Mouse (Mus musculus) liver, embryonic 13.5 days (tissue): ENCODE results near the gene Fbxw9. TPM values are rescaled to one million over a fixed set of nuclear protein-coding genes. Genes with fewer than 3 reads are reported as not detected.
"Not testable (repeated sequence)": the region's sequence is repeated elsewhere in the genome, so short reads cannot be mapped to it uniquely, and the experiment has no call there.

Source experiments
- ATAC-seq: fragments of 200-750 bp; cut with Nextera tagmentation; 2 replicates; pipeline ENCODE4 v1.8.0; 2017; ENCODE audit warnings: low read depth, mild to moderate bottlenecking, moderate number of reproducible peaks, moderate library complexity
- DNase-seq: peaks from one replicate; pipeline ENCODE4 v3.0.0; 2022
- H3K27ac ChIP-seq: fragments of 300-500 bp; sonication (generic); 2 replicates; pipeline ENCODE4 v1.5.1; 2015; ENCODE audit warnings: moderate library complexity, mild to moderate bottlenecking, inconsistent platforms
- H3K27me3 ChIP-seq: fragments of 300-500 bp; sonication (generic); 2 replicates; pipeline ENCODE4 v1.6.1; 2015; ENCODE audit warnings: mild to moderate bottlenecking, inconsistent platforms
- H3K36me3 ChIP-seq: fragments of 300-500 bp; sonication (generic); 2 replicates; pipeline ENCODE4 v1.6.1; 2015; ENCODE audit warnings: mild to moderate bottlenecking, inconsistent platforms
- H3K4me1 ChIP-seq: fragments of 300-500 bp; sonication (generic); replicated peaks from 2 replicates; pipeline ENCODE4 v1.6.1; 2015; ENCODE audit warnings: inconsistent platforms
- H3K4me2 ChIP-seq: fragments of 300-500 bp; sonication (generic); 2 replicates; pipeline ENCODE4 v1.6.1; 2015; ENCODE audit warnings: inconsistent platforms, mild to moderate bottlenecking, moderate library complexity
- H3K4me3 ChIP-seq: fragments of 300-500 bp; sonication (generic); replicated peaks from 2 replicates; pipeline ENCODE4 v1.5.1; 2015; ENCODE audit warnings: mild to moderate bottlenecking, inconsistent platforms
- H3K9ac ChIP-seq: fragments of 300-500 bp; sonication (generic); 2 replicates; pipeline ENCODE4 v1.6.1; 2015; ENCODE audit warnings: mild to moderate bottlenecking, inconsistent platforms
- H3K9me3 ChIP-seq: fragments of 300-500 bp; sonication (generic); replicated peaks from 2 replicates; pipeline ENCODE4 v1.6.1; 2016; ENCODE audit warnings: inconsistent platforms
- WGBS: fragments of 180-500 bp; shearing (Covaris S2); methylation state at CpG from one replicate; pipeline ENCODE4 v1.1.7; 2015; ENCODE audit not compliant: insufficient replicate concordance; 5-methylcytosine and 5-hydroxymethylcytosine counted together
- polyA plus RNA-seq: library from polyadenylated mRNA; unstranded; fragments of >200 nt; fragmentation: Nextera tagmentation; extraction: Ambion mirVana; gene quantifications from 2 replicates; pipeline ENCODE4 v1.2.1, GENCODE M21; 2015

Fbxw9 gene
- polyA plus RNA-seq, 1 experiment from 2014 or later: 9.0 TPM

GRCm38 (mm10) chr8:85073041-85073612 is 13.3 kb downstream of the Fbxw9 start:
- Histone ChIP-seq H3K9me3 (no peaks in the 10 kb centered on the region), H3K27ac (0 out of 2 replicates have a peak overlapping the region, but pooled peaks have one; percentile 15), H3K9ac (peak overlapping the region; percentile 93; the same call in 1 of the 2 replicates), H3K4me2 (peak overlapping the region; percentile 77), H3K4me3 (peak overlapping the region; percentile 91), H3K27me3 (no peaks in the 10 kb centered on the region), H3K4me1 (peaks cover 72% of the 10 kb centered on the region), H3K36me3 (peaks cover 47% of the 10 kb centered on the region)
- DNase-seq (no peak), ATAC-seq (no peak)
- 85% methylated on average over 15 of the region's 15 CpGs for WGBS

GRCm38 (mm10) chr8:85074167-85074566 is 14.3 kb downstream of the Fbxw9 start:
- Histone ChIP-seq H3K27me3 (no peaks in the 10 kb centered on the region), H3K9me3 (no peaks in the 10 kb centered on the region), H3K4me3 (no peak overlapping the region), H3K36me3 (peaks cover 57% of the 10 kb centered on the region), H3K4me2 (no peak overlapping the region), H3K9ac (0 out of 2 replicates have a peak overlapping the region, but pooled peaks have one; percentile 53), H3K4me1 (peaks cover 72% of the 10 kb centered on the region), H3K27ac (no peak overlapping the region)
- ATAC-seq (no peak), DNase-seq (no peak)
- WGBS: 87% methylated on average over 10 of the region's 10 CpGs

- H3K9ac ChIP-seq: 0 out of 2 replicates have a peak overlapping the region, but pooled peaks have one; percentile 53
- no peaks in the 10 kb centered on the region for H3K27me3 ChIP-seq
- H3K4me1 ChIP-seq: peaks cover 76% of the 10 kb centered on the region
- WGBS: 87% methylated on average over 10 of the region's 10 CpGs
- ATAC-seq (no peak), DNase-seq (no peak)
- no peak overlapping the region for H3K4me2 ChIP-seq
- no peak overlapping the region for H3K4me3 ChIP-seq
- peak overlapping the region; percentile 81 for H3K27ac ChIP-seq
- peaks cover 57% of the 10 kb centered on the region for H3K36me3 ChIP-seq
- no peaks in the 10 kb centered on the region for H3K9me3 ChIP-seq
Measured at GRCm38 (mm10) chr8:85074617-85075016, 14.8 kb downstream of the Fbxw9 start.

- H3K27ac ChIP-seq: peak overlapping the region; percentile 81
- peak overlapping the region; percentile 53 for H3K9ac ChIP-seq
- 42% methylated on average over 9 of the region's 9 CpGs for WGBS
- peaks cover 72% of the 10 kb centered on the region for H3K4me1 ChIP-seq
- H3K9me3 ChIP-seq: no peaks in the 10 kb centered on the region
- DNase-seq (peak; percentile 67), ATAC-seq (peak; percentile 61)
- H3K4me2 ChIP-seq: peak overlapping the region; percentile 54
- H3K27me3 ChIP-seq: no peaks in the 10 kb centered on the region
- peaks cover 57% of the 10 kb centered on the region for H3K36me3 ChIP-seq
- H3K4me3 ChIP-seq: peak overlapping the region; percentile 18; the same call in 1 of the 2 replicates
Measured at GRCm38 (mm10) chr8:85076001-85076400, 16.1 kb downstream of the Fbxw9 start.

GRCm38 (mm10) chr8:85076993-85077392 is 17.1 kb downstream of the Fbxw9 start:
- peaks cover 77% of the 10 kb centered on the region for H3K4me1 ChIP-seq
- H3K4me2 ChIP-seq: no peak overlapping the region; the same call in 1 of the 2 replicates
- peak overlapping the region; percentile 81; the same call in 1 of the 2 replicates for H3K27ac ChIP-seq
- ATAC-seq: peak; percentile 42; the same call in 1 of the 2 replicates
- H3K4me3 ChIP-seq: no peak overlapping the region
- DNase-seq: peak; percentile 73
- 0% methylated on average over 2 of the region's 2 CpGs for WGBS
- no peak overlapping the region; the same call in 1 of the 2 replicates for H3K9ac ChIP-seq
- H3K36me3 ChIP-seq: peaks cover 57% of the 10 kb centered on the region
- no peaks in the 10 kb centered on the region for H3K27me3 ChIP-seq
- no peaks in the 10 kb centered on the region for H3K9me3 ChIP-seq

- under 1% methylated on average over 25 of the region's 25 CpGs for WGBS
- H3K4me2 ChIP-seq: peak overlapping the region; percentile 95
- H3K9ac ChIP-seq: peak overlapping the region; percentile 95
- peaks cover 78% of the 10 kb centered on the region for H3K4me1 ChIP-seq
- no peaks in the 10 kb centered on the region for H3K27me3 ChIP-seq
- DNase-seq (no peak), ATAC-seq (no peak)
- H3K9me3 ChIP-seq: no peaks in the 10 kb centered on the region
- peaks cover 35% of the 10 kb centered on the region for H3K36me3 ChIP-seq
- peak overlapping the region; percentile 92 for H3K4me3 ChIP-seq
- peak overlapping the region; percentile 82 for H3K27ac ChIP-seq
Measured at GRCm38 (mm10) chr8:85080214-85080531, 20.3 kb downstream of the Fbxw9 start.

GRCm38 (mm10) chr8:85080532-85081215 is 20.8 kb downstream of the Fbxw9 start, which contains the start of gene Wdr83os:
TSS of gene Wdr83os (plus strand) at chr8:85080740.
- peak within 1 kb of the TSS; percentile 92 for H3K4me3 ChIP-seq
- H3K4me1 ChIP-seq: peaks cover 77% of the 10 kb centered on the region
- H3K9ac ChIP-seq: peak within 1 kb of the TSS; percentile 95
- DNase-seq: peak; percentile 54
- H3K36me3 ChIP-seq: peaks cover 35% of the 10 kb centered on the region
- WGBS: under 1% methylated on average over 30 of the region's 30 CpGs
- no peaks in the 10 kb centered on the region for H3K9me3 ChIP-seq
- peak within 1 kb of the TSS; percentile 82 for H3K27ac ChIP-seq
- peak within 1 kb of the TSS; percentile 95 for H3K4me2 ChIP-seq
- no peak for ATAC-seq
- H3K27me3 ChIP-seq: no peaks in the 10 kb centered on the region

GRCm38 (mm10) chr8:85081216-85081555 is 21.3 kb downstream of the Fbxw9 start, which contains the start of gene Wdr83:
TSS of gene Wdr83 (minus strand) at chr8:85081306.
- Histone ChIP-seq H3K27ac (peak within 1 kb of the TSS; percentile 82), H3K36me3 (peaks cover 35% of the 10 kb centered on the region), H3K4me3 (peak within 1 kb of the TSS; percentile 92), H3K9ac (peak within 1 kb of the TSS; percentile 95), H3K9me3 (no peaks in the 10 kb centered on the region), H3K4me1 (peaks cover 73% of the 10 kb centered on the region), H3K4me2 (peak within 1 kb of the TSS; percentile 95), H3K27me3 (no peaks in the 10 kb centered on the region)
- peak; percentile 76 for ATAC-seq
- DNase-seq: peak; percentile 75
- 0% methylated on average over 9 of the region's 9 CpGs for WGBS

- ATAC-seq: not testable (repeated sequence)
- H3K4me3 ChIP-seq: peak overlapping the region; percentile 92; the same call in 1 of the 2 replicates
Measured at GRCm38 (mm10) chr8:85082169-85082568, 22.3 kb downstream of the Fbxw9 start.

GRCm38 (mm10) chr8:85083108-85083813 is 23.4 kb downstream of the Fbxw9 start, which contains the start of gene Man2b1:
TSS of gene Man2b1 (plus strand) at chr8:85083270.
- peak within 1 kb of the TSS; percentile 92 for H3K4me3 ChIP-seq
- no peaks in the 10 kb centered on the region for H3K9me3 ChIP-seq
- DNase-seq (peak; percentile 87), ATAC-seq (peak; percentile 85)
- H3K27ac ChIP-seq: peak within 1 kb of the TSS; percentile 82
- H3K4me2 ChIP-seq: peak within 1 kb of the TSS; percentile 95
- H3K4me1 ChIP-seq: peaks cover 56% of the 10 kb centered on the region
- peak within 1 kb of the TSS; percentile 80 for H3K9ac ChIP-seq
- under 1% methylated on average over 30 of the region's 30 CpGs for WGBS
- H3K27me3 ChIP-seq: no peaks in the 10 kb centered on the region
- peaks cover 38% of the 10 kb centered on the region for H3K36me3 ChIP-seq

More at GRCm38 (mm10) chr8:85082169-85082568, 22.3 kb downstream of the Fbxw9 start:
- Histone ChIP-seq H3K36me3 (peaks cover 36% of the 10 kb centered on the region), H3K4me1 (peaks cover 64% of the 10 kb centered on the region), H3K27ac (peak overlapping the region; percentile 82), H3K4me2 (peak overlapping the region; percentile 95), H3K9ac (peak overlapping the region; percentile 95; the same call in 1 of the 2 replicates)
- WGBS: 26% methylated on average over 4 of the region's 4 CpGs
- H3K27me3 ChIP-seq, H3K9me3 ChIP-seq, DNase-seq: not testable (repeated sequence)

- H3K4me2 ChIP-seq: peak overlapping the region; percentile 95; the same call in 1 of the 2 replicates
- ATAC-seq: no peak
- no peak overlapping the region for H3K27ac ChIP-seq
- no peak for DNase-seq
- H3K27me3 ChIP-seq: no peaks in the 10 kb centered on the region
- H3K4me1 ChIP-seq: peaks cover 52% of the 10 kb centered on the region
- peaks cover 40% of the 10 kb centered on the region for H3K36me3 ChIP-seq
- H3K9ac ChIP-seq: 0 out of 2 replicates have a peak overlapping the region, but pooled peaks have one; percentile 80
- 40% methylated on average over 8 of the region's 8 CpGs for WGBS
- peak overlapping the region; percentile 92 for H3K4me3 ChIP-seq
- H3K9me3 ChIP-seq: no peaks in the 10 kb centered on the region
Measured at GRCm38 (mm10) chr8:85084633-85085032, 24.8 kb downstream of the Fbxw9 start.
